ENCODE assay signal across 14 mouse cellular contexts in the genomic region with DNA sequence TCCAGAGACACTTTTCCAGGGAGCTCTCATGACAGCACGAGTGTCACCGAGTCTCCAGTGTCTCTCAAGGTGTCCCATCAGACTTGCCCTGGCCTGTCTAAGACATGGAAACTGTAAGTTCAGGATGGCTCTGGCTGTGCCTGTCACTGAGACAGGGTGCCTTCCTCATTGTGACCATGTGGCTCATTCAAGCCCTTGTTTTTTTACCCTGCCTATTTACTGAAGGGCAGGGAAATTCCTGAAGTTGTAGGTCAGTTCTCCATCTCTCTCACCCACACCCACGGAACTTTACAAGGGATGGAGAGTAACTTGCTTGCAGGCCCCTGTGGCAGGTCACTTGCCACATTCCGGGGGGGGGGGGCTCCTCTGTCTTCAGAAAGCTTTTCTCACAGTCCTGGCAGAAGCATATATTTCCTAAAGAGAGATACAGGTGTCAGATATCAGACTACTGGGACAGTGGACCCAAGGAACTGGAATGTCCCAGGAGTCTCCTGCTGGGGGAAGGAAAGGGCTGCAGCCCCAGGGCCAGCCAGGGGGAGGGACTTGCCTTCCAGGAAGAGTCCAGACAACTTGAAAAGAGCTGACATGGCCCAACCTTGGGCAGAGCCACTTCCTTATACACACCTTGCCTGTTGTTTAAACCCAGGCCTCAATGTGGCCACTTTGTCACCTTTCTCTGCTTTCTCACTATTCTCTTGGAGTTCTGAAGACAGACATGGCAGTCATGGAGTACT. TPM values are rescaled to one million over a fixed set of nuclear protein-coding genes. Genes with fewer than 3 reads are reported as not detected.
A peak's percentile ranks its signal among the peaks of the same experiment; 100 is the strongest.
DNase-seq lines count a peak whose midpoint lies in the region; ATAC-seq and TF ChIP-seq lines count a peak whose summit lies in the region.
"Had no signal": no experiment of that assay in that cellular context is flagged by ENCODE, and none has a peak within 500 bp of the region (broad histone marks: within the 10 kb centered on the region; RNA-seq: fewer than 3 reads in every experiment).

No protein-coding gene starts in this region.

- peak overlapping the region; percentile 5; the same call in 1 of the 2 replicates for H3K27ac ChIP-seq in heart, adult 2 months
- peak overlapping the region; percentile 61 for H3K27ac ChIP-seq in embryonic facial prominence, embryonic 10.5 days (replicated peaks)
- H3K27ac ChIP-seq in midbrain, embryonic 14.5 days (replicated peaks; ENCODE audit: low read depth, low read length): no peak overlapping the region
- H3K27ac ChIP-seq: embryonic facial prominence, embryonic 15.5 days had no signal

- no peaks in the 10 kb centered on the region for H3K79me2 ChIP-seq in heart, adult 2 months (replicated peaks; ENCODE audit: control insufficient read depth, insufficient read depth, low read length)

- no peak for ATAC-seq in midbrain, embryonic 14.5 days (ENCODE audit: low FRiP score, low TSS enrichment)

- H3K9me3 ChIP-seq in embryonic facial prominence, embryonic 10.5 days: no peaks in the 10 kb centered on the region
- no peaks in the 10 kb centered on the region for H3K9me3 ChIP-seq in midbrain, embryonic 14.5 days (ENCODE audit: control insufficient read depth, low read length)
- H3K9me3 ChIP-seq: embryonic facial prominence, embryonic 15.5 days had no signal

- H3K9ac ChIP-seq in heart, adult 2 months (ENCODE audit: low read depth, low read length): no peak overlapping the region
- H3K9ac ChIP-seq in midbrain, embryonic 14.5 days (replicated peaks; ENCODE audit: low read length): no peak overlapping the region
- H3K9ac ChIP-seq: embryonic facial prominence, embryonic 15.5 days had no signal

- no peaks in the 10 kb centered on the region for H3K36me3 ChIP-seq in heart, adult 2 months (ENCODE audit: control insufficient read depth, insufficient read depth, low read length)
- H3K36me3 ChIP-seq in embryonic facial prominence, embryonic 10.5 days (replicated peaks): no peaks in the 10 kb centered on the region
- H3K36me3 ChIP-seq in midbrain, embryonic 14.5 days (ENCODE audit: control insufficient read depth, insufficient read depth, low read length): no peaks in the 10 kb centered on the region
- H3K36me3 ChIP-seq: embryonic facial prominence, embryonic 15.5 days had no signal

- no peak for TF ChIP-seq CTCF in heart, adult 2 months (IDR thresholded peaks at IDR 0.05)

- no peak for TF ChIP-seq POLR2A in heart, adult 2 months (IDR thresholded peaks at IDR 0.05; ENCODE audit: insufficient read depth, low read depth, low read length)

- intact Hi-C loops in heart, adult 2 months (cut with DNase I): loop anchor here (5.0 kb wide), 1 partner anchor 38 kb away; no protein-coding TSS in a partner anchor
- intact Hi-C loops in left cerebral cortex, postnatal 14 days (cut with DNase I): no loop called here

- no peak overlapping the region for H3K4me3 ChIP-seq in heart, adult 2 months
- H3K4me3 ChIP-seq in embryonic facial prominence, embryonic 10.5 days: 0 out of 2 replicates have a peak overlapping the region, but pooled peaks have one; percentile 13
- H3K4me3 ChIP-seq in midbrain, embryonic 14.5 days (replicated peaks; ENCODE audit: low read depth, low read length): no peak overlapping the region
- H3K4me3 ChIP-seq: embryonic facial prominence, embryonic 15.5 days had no signal

- no peak overlapping the region for H3K4me2 ChIP-seq in midbrain, embryonic 14.5 days (ENCODE audit: low read length)
- H3K4me2 ChIP-seq: embryonic facial prominence, embryonic 15.5 days had no signal

- DNase-seq in heart, adult 2 months: no peak
- DNase-seq in heart, postnatal 4 days: no peak
- peak; percentile 71 for DNase-seq in 3T3-L1 (ENCODE audit: low read depth, low spot score)
- no peak for DNase-seq in embryonic facial prominence, embryonic 10.5 days (ENCODE audit: low spot score)
- peak; percentile 46 for DNase-seq in lung, postnatal 10 days
- DNase-seq in left cerebral cortex, postnatal 14 days (ENCODE audit: low spot score in 2 of 2): no peak
- no peak for DNase-seq in midbrain, embryonic 14.5 days
- no peak for DNase-seq in kidney, adult 11 months
- DNase-seq: cerebellum, adult 9-10 months; gastrocnemius, postnatal 25 days had no signal

- 41% methylated on average over 4 of the region's 4 CpGs for WGBS in heart, adult 2 months
- WGBS in embryonic facial prominence, embryonic 10.5 days: 46% methylated on average over 4 of the region's 4 CpGs
- WGBS in midbrain, embryonic 14.5 days: 53% methylated on average over 4 of the region's 4 CpGs

- peaks cover 7% of the 10 kb centered on the region for H3K4me1 ChIP-seq in heart, adult 2 months (ENCODE audit: control insufficient read depth, insufficient read depth, low read length)
- peaks cover 54% of the 10 kb centered on the region for H3K4me1 ChIP-seq in embryonic facial prominence, embryonic 10.5 days
- peaks cover 8% of the 10 kb centered on the region for H3K4me1 ChIP-seq in midbrain, embryonic 14.5 days (ENCODE audit: control insufficient read depth, insufficient read depth, low read length)

- no peaks in the 10 kb centered on the region for H3K27me3 ChIP-seq in heart, adult 2 months (ENCODE audit: control insufficient read depth, insufficient read depth, low read length)
- H3K27me3 ChIP-seq in embryonic facial prominence, embryonic 10.5 days (replicated peaks; ENCODE audit: low read depth, poor library complexity, severe bottlenecking): peaks cover 21% of the 10 kb centered on the region; the same call in 1 of the 2 replicates
- 0 out of 2 replicates have a peak, but pooled peaks cover 2% of the 10 kb centered on the region for H3K27me3 ChIP-seq in midbrain, embryonic 14.5 days (ENCODE audit: control insufficient read depth, insufficient read depth, low read length)
- H3K27me3 ChIP-seq: embryonic facial prominence, embryonic 15.5 days had no signal

- TF ChIP-seq EP300 in heart, adult 2 months (IDR thresholded peaks at IDR 0.05; ENCODE audit: insufficient read depth, low read depth, low read length): no peak

RNA-seq across cellular contexts. Expression of a gene that starts 7.9 kb away (rescaled TPM):
- total RNA-seq in heart, adult 2 months (2021): 1 to 10 TPM; 2.1 to 5.3 TPM
- polyA plus RNA-seq in heart, adult 2 months (2012; rRNA removed): 5.2 and 6.9 TPM in 2 replicates
- 10 to 100 TPM; 31.0 to 32.9 TPM for total RNA-seq in heart, postnatal 4 days (2021)
- polyA plus RNA-seq in embryonic facial prominence, embryonic 10.5 days (2016; fragmentation: Nextera tagmentation; extraction: Ambion mirVana): 55.8 and 75.8 TPM in 2 replicates
- 1 to 10 TPM; 1.7 to 2.0 TPM for total RNA-seq in left cerebral cortex, postnatal 14 days (2021)
- 27.0 and 31.8 TPM in 2 replicates for polyA plus RNA-seq in midbrain, embryonic 14.5 days (2014; fragmentation: Nextera tagmentation; extraction: Ambion mirVana)

RNA-seq across cellular contexts. Expression of a gene that starts 18.2 kb away (rescaled TPM):
- total RNA-seq in heart, adult 2 months (2021): not detected
- polyA plus RNA-seq in heart, adult 2 months (2012; rRNA removed): 0.15 and 0.16 TPM in 2 replicates
- under 1 TPM; 0.26 to 0.47 TPM for total RNA-seq in heart, postnatal 4 days (2021)
- not detected in 2 replicates for polyA plus RNA-seq in embryonic facial prominence, embryonic 10.5 days (2016; fragmentation: Nextera tagmentation; extraction: Ambion mirVana)
- total RNA-seq in left cerebral cortex, postnatal 14 days (2021): not detected
- not detected in 2 replicates for polyA plus RNA-seq in midbrain, embryonic 14.5 days (2014; fragmentation: Nextera tagmentation; extraction: Ambion mirVana)
- total RNA-seq: adrenal gland, adult 18-20 months; gastrocnemius, postnatal 25 days; megakaryocyte progenitor cell, adult 5-6 weeks had no signal
- polyA plus RNA-seq: embryonic facial prominence, embryonic 15.5 days; neural tube, embryonic 14.5 days had no signal

RNA-seq across cellular contexts. Expression of a gene that starts 39.1 kb away (rescaled TPM):
- 10 to 100 TPM; 75.8 to 78.6 TPM for total RNA-seq in heart, adult 2 months (2021)
- 64.6 and 68.4 TPM in 2 replicates for polyA plus RNA-seq in heart, adult 2 months (2012; rRNA removed)
- 100 to 1,000 TPM; 108 TPM for total RNA-seq in heart, postnatal 4 days (2021)
- polyA plus RNA-seq in embryonic facial prominence, embryonic 10.5 days (2016; fragmentation: Nextera tagmentation; extraction: Ambion mirVana): 212 and 222 TPM in 2 replicates
- total RNA-seq in left cerebral cortex, postnatal 14 days (2021): 100 to 1,000 TPM; 300 to 308 TPM
- 317 and 327 TPM in 2 replicates for polyA plus RNA-seq in midbrain, embryonic 14.5 days (2014; fragmentation: Nextera tagmentation; extraction: Ambion mirVana)

Comparison
In these comparisons a context has a peak if more than half of its experiments do, and no peak if none do; other contexts are left out.
1. RNA of a gene that starts 7.9 kb away (total RNA-seq): 31.0 to 32.9 TPM in heart, postnatal 4 days; 2.1 to 5.3 TPM in heart, adult 2 months and 1.7 to 2.0 TPM in left cerebral cortex, postnatal 14 days; every median in the first group is over 4 times any median in the second.
2. DNase-seq: peak in 3T3-L1 (single experiment) and lung, postnatal 10 days (single experiment); none in heart, adult 2 months (0 of 2), heart, postnatal 4 days (single experiment), embryonic facial prominence, embryonic 10.5 days (single experiment), left cerebral cortex, postnatal 14 days (0 of 2), midbrain, embryonic 14.5 days (single experiment) and kidney, adult 11 months (single experiment).